Mouse (Mus musculus) brain, embryonic 14.5 days (tissue): ENCODE data around the gene Rtp3.

Experiments
- CTCF ChIP-seq: fragments of 200-500 bp; IDR thresholded peaks from 2 replicates; pipeline ENCODE4 v1.5.1; 2012; ENCODE audit warnings: inconsistent platforms, mild to moderate bottlenecking, moderate library complexity, borderline replicate concordance; ENCODE audit not compliant: insufficient read depth, insufficient read length; ENCODE audit errors: extremely low read depth
- POLR2A ChIP-seq: fragments of 200-500 bp; IDR thresholded peaks from 2 replicates; pipeline ENCODE4 v1.6.1; 2012; ENCODE audit warnings: mild to moderate bottlenecking, inconsistent platforms, borderline replicate concordance; ENCODE audit not compliant: poor library complexity, insufficient read depth, insufficient read length, severe bottlenecking; ENCODE audit errors: extremely low read depth

GRCm38 (mm10) chr9:111019022-111019421, 28.6 kb upstream of the Rtp3 start, which contains the start of gene Ltf:
- TF ChIP-seq CTCF: no peak
- TF ChIP-seq POLR2A: no peak
